In the genomic region with DNA sequence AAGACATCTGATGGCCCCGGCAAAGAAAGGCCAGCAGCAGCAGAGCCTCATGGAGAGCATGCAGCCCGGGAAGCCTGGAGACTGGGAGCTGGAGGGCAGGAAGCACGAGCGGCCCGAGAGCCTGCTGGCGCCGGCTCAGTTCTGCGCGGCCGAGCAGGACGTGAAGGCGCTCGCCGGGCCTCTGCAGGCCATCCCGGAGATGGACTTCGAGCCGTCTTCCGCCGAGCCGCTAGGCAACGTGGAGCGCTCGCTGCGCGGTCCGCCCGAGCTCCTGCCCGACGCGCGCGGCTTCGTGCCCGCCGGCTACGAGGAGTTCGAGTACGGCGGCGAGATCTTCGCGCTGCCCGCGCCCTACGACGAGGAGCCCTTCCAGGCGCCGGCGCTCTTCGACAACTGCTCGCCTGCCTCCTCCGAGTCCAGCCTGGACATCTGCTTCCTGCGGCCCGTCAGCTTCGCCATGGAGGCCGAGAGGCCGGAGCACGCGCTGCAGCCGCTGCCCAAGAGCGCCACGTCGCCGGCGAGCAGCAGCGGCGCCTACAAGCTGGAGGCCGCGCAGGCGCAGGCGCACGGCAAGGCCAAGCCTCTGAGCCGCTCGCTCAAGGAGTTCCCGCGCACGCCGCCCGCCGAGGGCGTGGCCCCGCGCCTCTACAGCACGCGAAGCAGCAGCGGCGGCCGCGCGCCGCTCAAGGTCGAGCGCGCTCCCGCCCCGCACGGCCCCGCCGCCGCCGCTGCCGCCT, we compare ENCODE assay signal across 8 mouse cellular contexts. TPM values are rescaled to one million over a fixed set of nuclear protein-coding genes. Genes with fewer than 3 reads are reported as not detected.
DNase-seq lines count a peak whose midpoint lies in the region; ATAC-seq and TF ChIP-seq lines count a peak whose summit lies in the region.

A gene (minus strand): TSS at position 553 of the 737 bp plus-strand sequence.

- H3K4me3 ChIP-seq in embryonic fibroblast, embryonic 13.5 days (ENCODE audit: insufficient read depth, low read length), result peak within 1 kb of the TSS; percentile 6; the same call in 1 of the 2 replicates
- peak within 1 kb of the TSS; percentile 79 for H3K4me3 ChIP-seq in heart, adult 2 months
- H3K4me3 ChIP-seq in kidney, adult 2 months (ENCODE audit: insufficient read depth, low read depth, low read length), result peak within 1 kb of the TSS; percentile 59
- H3K4me3 ChIP-seq in limb, embryonic 10.5 days, result peak within 1 kb of the TSS; percentile 59
- peak within 1 kb of the TSS; percentile 53 for H3K4me3 ChIP-seq in midbrain, embryonic 12.5 days

- H3K9me3 ChIP-seq in limb, embryonic 10.5 days (replicated peaks), result no peaks in the 10 kb centered on the region
- H3K9me3 ChIP-seq in midbrain, embryonic 12.5 days, result no peaks in the 10 kb centered on the region

- H3K4me2 ChIP-seq in midbrain, embryonic 12.5 days (replicated peaks), result peak within 1 kb of the TSS; percentile 75

- no peak for TF ChIP-seq CTCF in embryonic fibroblast, embryonic 13.5 days (IDR thresholded peaks at IDR 0.05; ENCODE audit: borderline replicate concordance, insufficient read depth, low read length)
- peak; percentile 26 for TF ChIP-seq CTCF in heart, adult 2 months (IDR thresholded peaks at IDR 0.05)
- no peak for TF ChIP-seq CTCF in kidney, adult 2 months (conservative IDR thresholded peaks at IDR 0.05; ENCODE audit: insufficient read depth, insufficient read length, low read depth, low read length)

- intact Hi-C loops in heart, adult 2 months (cut with DNase I), result loop anchor here (5.0 kb wide), 2 partner anchors 81 to 354 kb away; a partner anchor contains a TSS

- H3K4me1 ChIP-seq in embryonic fibroblast, embryonic 13.5 days (ENCODE audit: control insufficient read depth, insufficient read depth, low read length), result no peaks in the 10 kb centered on the region
- H3K4me1 ChIP-seq in heart, adult 2 months (ENCODE audit: control insufficient read depth, insufficient read depth, low read length), result peaks cover 2% of the 10 kb centered on the region
- peaks cover 4% of the 10 kb centered on the region; the same call in 1 of the 2 replicates for H3K4me1 ChIP-seq in kidney, adult 2 months (ENCODE audit: control insufficient read depth, insufficient read depth, low read length)
- H3K4me1 ChIP-seq in limb, embryonic 10.5 days, result peaks cover 13% of the 10 kb centered on the region
- H3K4me1 ChIP-seq in midbrain, embryonic 12.5 days, result peaks cover 7% of the 10 kb centered on the region

- 1% methylated on average over 95 of the region's 102 CpGs for WGBS in heart, adult 2 months
- WGBS in kidney, adult 2 months, result 1% methylated on average over 102 of the region's 102 CpGs
- 5% methylated on average over 102 of the region's 102 CpGs for WGBS in limb, embryonic 10.5 days
- WGBS in midbrain, embryonic 12.5 days, result 3% methylated on average over 92 of the region's 102 CpGs

- peak; percentile 89 for TF ChIP-seq POLR2A in embryonic fibroblast, embryonic 13.5 days (IDR thresholded peaks at IDR 0.05; ENCODE audit: low read depth, low read length)
- peak; percentile 70 for TF ChIP-seq POLR2A in heart, adult 2 months (IDR thresholded peaks at IDR 0.05; ENCODE audit: insufficient read depth, low read depth, low read length)
- TF ChIP-seq POLR2A in kidney, adult 2 months (IDR thresholded peaks at IDR 0.05; ENCODE audit: low read depth, low read length), result peak; percentile 29

- H3K36me3 ChIP-seq in heart, adult 2 months (ENCODE audit: control insufficient read depth, insufficient read depth, low read length), result no peaks in the 10 kb centered on the region
- no peaks in the 10 kb centered on the region for H3K36me3 ChIP-seq in kidney, adult 2 months (ENCODE audit: control insufficient read depth, insufficient read depth, low read length)
- H3K36me3 ChIP-seq in limb, embryonic 10.5 days, result no peaks in the 10 kb centered on the region
- H3K36me3 ChIP-seq in midbrain, embryonic 12.5 days, result no peaks in the 10 kb centered on the region

- no peak for TF ChIP-seq EP300 in heart, adult 2 months (IDR thresholded peaks at IDR 0.05; ENCODE audit: insufficient read depth, low read depth, low read length)

- H3K27me3 ChIP-seq in heart, adult 2 months (ENCODE audit: control insufficient read depth, insufficient read depth, low read length), result no peaks in the 10 kb centered on the region
- H3K27me3 ChIP-seq in kidney, adult 2 months (replicated peaks; ENCODE audit: control insufficient read depth, insufficient read depth, low read length), result no peaks in the 10 kb centered on the region
- H3K27me3 ChIP-seq in limb, embryonic 10.5 days (ENCODE audit: low read depth, poor library complexity, severe bottlenecking), result peaks cover 46% of the 10 kb centered on the region
- H3K27me3 ChIP-seq in midbrain, embryonic 12.5 days, result peaks cover 38% of the 10 kb centered on the region

- H3K27ac ChIP-seq in embryonic fibroblast, embryonic 13.5 days (ENCODE audit: insufficient read depth, low read length), result no peak within 1 kb of the TSS
- peak within 1 kb of the TSS; percentile 75 for H3K27ac ChIP-seq in heart, adult 2 months
- peak within 1 kb of the TSS; percentile 28; the same call in 1 of the 2 replicates for H3K27ac ChIP-seq in kidney, adult 2 months (ENCODE audit: insufficient read depth, low read depth, low read length)
- peak within 1 kb of the TSS; percentile 92 for H3K27ac ChIP-seq in limb, embryonic 10.5 days
- H3K27ac ChIP-seq in midbrain, embryonic 12.5 days (replicated peaks), result peak within 1 kb of the TSS; percentile 70

- DNase-seq in brain, adult 2 months (ENCODE audit: low read depth, low spot score), result peak; percentile 97
- peak; percentile 88 to 94 for DNase-seq in heart, adult 2 months
- DNase-seq in kidney, adult 2 months, result peak; percentile 93
- DNase-seq in limb, embryonic 10.5 days (ENCODE audit: low spot score), result peak; percentile 92
- peak; percentile 80 for DNase-seq in skeletal muscle tissue, adult 2 months (ENCODE audit: low read depth, low spot score)
- peak; percentile 88 for DNase-seq in yolk sac, embryonic 10.5 days (ENCODE audit: low spot score)

- peak; percentile 99 for ATAC-seq in midbrain, embryonic 12.5 days (ENCODE audit: low FRiP score, low read depth)

- H3K9ac ChIP-seq in heart, adult 2 months (ENCODE audit: low read depth, low read length), result peak within 1 kb of the TSS; percentile 75
- H3K9ac ChIP-seq in midbrain, embryonic 12.5 days (replicated peaks), result peak within 1 kb of the TSS; percentile 73

- H3K79me2 ChIP-seq in heart, adult 2 months (replicated peaks; ENCODE audit: control insufficient read depth, insufficient read depth, low read length), result no peaks in the 10 kb centered on the region

RNA-seq across cellular contexts. Expression of the gene that starts here (rescaled TPM):
- not detected in 2 replicates for polyA plus RNA-seq in embryonic fibroblast, embryonic 13.5 days (2011; ENCODE audit: insufficient read length, low read depth, missing spikeins)
- total RNA-seq in heart, adult 2 months (2021), result not detected
- polyA plus RNA-seq in heart, adult 2 months (2012; rRNA removed), result not detected in 2 replicates
- polyA plus RNA-seq in kidney, adult 2 months (2012; rRNA removed), result not detected in 2 replicates
- polyA plus RNA-seq in limb, embryonic 10.5 days (2016; fragmentation: Nextera tagmentation; extraction: Ambion mirVana), result 1.1 TPM in 1 of 2 replicates, not detected in the other
- 1.6 and 1.8 TPM in 2 replicates for polyA plus RNA-seq in midbrain, embryonic 12.5 days (2016; fragmentation: Nextera tagmentation; extraction: Ambion mirVana)

Comparison
In these comparisons a context has a peak if more than half of its experiments do, and no peak if none do; other contexts are left out.
1. Peak in DNase-seq, H3K4me3 ChIP-seq, H3K27ac ChIP-seq and H3K9ac ChIP-seq in heart, adult 2 months; RNA of the gene not detected or under 1 TPM.
2. Peak in DNase-seq, H3K4me3 ChIP-seq and H3K27ac ChIP-seq in kidney, adult 2 months; RNA of the gene not detected or under 1 TPM.
3. H3K4me3 ChIP-seq: peak in every context shown above with its lines; median percentile 79 in heart, adult 2 months; 59 in kidney, adult 2 months; 59 in limb, embryonic 10.5 days; 53 in midbrain, embryonic 12.5 days; 6 in embryonic fibroblast, embryonic 13.5 days.
4. POLR2A ChIP-seq: peak in every context shown above with its lines; median percentile 89 in embryonic fibroblast, embryonic 13.5 days; 70 in heart, adult 2 months; 29 in kidney, adult 2 months.